Mouse (Mus musculus): ENCODE data around the gene Tmem119.

Gene Tmem119

GRCm38 (mm10) chr5:113815638-113816152, 15.4 kb upstream of the Tmem119 start:
- peak; percentile 49 for DNase-seq (ENCODE audit: low spot score)

- no peak for DNase-seq (ENCODE audit: low spot score)
Observed at GRCm38 (mm10) chr5:113815041-113815389, 14.7 kb upstream of the Tmem119 start.

- DNase-seq (ENCODE audit: low spot score): no peak
Observed at GRCm38 (mm10) chr5:113814111-113815040, 14.1 kb upstream of the Tmem119 start.

DNA sequence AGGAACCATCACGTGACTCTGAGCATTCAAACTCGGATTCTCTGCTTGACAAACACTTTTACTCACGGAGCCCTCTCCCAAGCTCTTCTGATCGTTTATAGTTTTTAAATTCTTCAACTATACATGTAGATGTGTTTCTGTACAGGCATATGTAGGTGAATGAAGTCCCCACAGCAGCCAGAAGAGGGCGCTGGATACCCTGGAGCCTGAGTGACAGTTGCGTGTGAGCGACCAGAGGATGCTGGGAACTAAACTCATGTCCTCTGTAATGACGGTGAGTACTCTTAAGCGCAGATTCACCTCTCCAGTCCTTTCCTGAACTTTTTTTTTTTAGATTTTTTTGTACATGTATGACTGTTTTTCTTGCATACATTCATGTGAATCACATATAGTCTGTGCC, 13.3 kb upstream of the Tmem119 start:
- no peak for DNase-seq (ENCODE audit: low spot score)

GRCm38 (mm10) chr5:113812638-113813037, 12.3 kb upstream of the Tmem119 start:
- DNase-seq (ENCODE audit: low spot score): no peak

DNA sequence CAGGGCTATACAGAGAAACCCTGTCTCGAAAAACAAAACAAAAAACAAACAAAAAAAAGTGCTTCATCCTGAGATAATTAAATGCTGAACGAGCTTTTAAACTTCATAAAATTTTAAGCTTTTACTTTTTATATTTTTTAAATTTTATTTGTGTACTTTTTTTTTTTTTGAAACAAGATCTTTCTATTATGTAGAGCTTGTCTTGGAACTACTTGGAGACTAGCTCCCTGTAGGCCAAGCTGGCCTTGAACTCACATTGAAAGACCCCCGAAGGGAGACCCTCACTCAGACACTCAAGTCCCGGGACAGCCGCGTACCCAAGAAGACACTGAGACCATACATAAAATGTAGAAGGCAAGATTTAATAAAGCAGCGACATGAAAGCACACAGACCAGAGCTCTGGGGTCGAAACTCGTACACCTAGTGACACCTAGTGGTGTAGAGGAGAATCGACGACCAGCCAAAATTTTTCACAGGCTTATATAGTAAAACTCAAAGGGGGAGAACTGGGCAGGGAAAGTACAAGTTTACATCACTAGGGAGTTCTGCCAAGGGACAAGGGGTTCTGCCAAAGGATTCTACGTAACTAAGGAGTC, 11.6 kb upstream of the Tmem119 start:
- peak; percentile 35 for DNase-seq (ENCODE audit: low spot score)

GRCm38 (mm10) chr5:113810111-113810510, 9.8 kb upstream of the Tmem119 start:
- no peak for DNase-seq (ENCODE audit: low spot score)

GRCm38 (mm10) chr5:113808177-113808576, 7.9 kb upstream of the Tmem119 start:
- no peak for DNase-seq (ENCODE audit: low spot score)

DNA sequence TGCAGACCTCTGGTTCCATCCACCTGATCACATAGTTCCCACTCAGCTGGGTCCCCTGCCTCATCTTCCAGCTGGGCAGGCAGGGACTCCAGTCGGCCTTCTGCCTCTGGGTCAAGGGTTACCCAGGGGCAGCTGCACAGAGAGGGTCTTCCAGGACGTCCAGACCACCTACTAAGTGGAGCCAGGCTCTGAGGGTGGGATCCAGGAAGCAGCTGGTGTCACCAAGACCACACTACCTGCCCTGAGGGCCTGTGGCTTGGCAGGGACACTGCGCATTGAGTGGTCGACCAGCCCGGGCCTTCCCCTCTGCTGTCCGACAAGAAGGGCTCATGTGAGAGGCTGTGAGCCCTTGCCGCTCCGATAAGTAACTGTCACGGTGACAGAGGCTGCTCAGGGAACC, 7.4 kb upstream of the Tmem119 start:
- DNase-seq (ENCODE audit: low spot score): no peak

DNA sequence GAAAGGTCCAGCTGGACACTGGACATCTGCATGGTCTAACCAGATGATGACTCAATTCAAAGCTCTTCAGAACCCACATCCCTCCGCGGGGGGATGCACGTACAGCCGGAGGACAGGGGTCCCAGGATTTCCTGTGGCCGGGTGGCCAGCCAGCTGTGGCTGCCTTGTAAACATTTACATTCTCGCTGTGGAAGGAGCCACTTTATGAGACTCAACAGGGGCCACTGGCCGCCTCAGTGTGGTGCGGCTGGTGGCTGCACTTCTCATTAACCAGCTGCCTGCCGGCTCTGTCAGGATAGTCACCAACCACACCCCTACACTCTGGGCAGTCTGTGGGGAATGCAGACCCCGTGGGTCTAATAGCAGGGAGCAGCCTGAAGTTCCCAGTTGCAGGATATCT, 6.1 kb upstream of the Tmem119 start:
- DNase-seq (ENCODE audit: low spot score): no peak

GRCm38 (mm10) chr5:113805301-113805700, 5.0 kb upstream of the Tmem119 start:
- no peak for DNase-seq (ENCODE audit: low spot score)

GRCm38 (mm10) chr5:113804395-113804966, 4.2 kb upstream of the Tmem119 start:
- no peak for DNase-seq (ENCODE audit: low spot score)

GRCm38 (mm10) chr5:113799691-113800090, 625 bp downstream of the Tmem119 start:
- DNase-seq (ENCODE audit: low spot score): no peak

DNA sequence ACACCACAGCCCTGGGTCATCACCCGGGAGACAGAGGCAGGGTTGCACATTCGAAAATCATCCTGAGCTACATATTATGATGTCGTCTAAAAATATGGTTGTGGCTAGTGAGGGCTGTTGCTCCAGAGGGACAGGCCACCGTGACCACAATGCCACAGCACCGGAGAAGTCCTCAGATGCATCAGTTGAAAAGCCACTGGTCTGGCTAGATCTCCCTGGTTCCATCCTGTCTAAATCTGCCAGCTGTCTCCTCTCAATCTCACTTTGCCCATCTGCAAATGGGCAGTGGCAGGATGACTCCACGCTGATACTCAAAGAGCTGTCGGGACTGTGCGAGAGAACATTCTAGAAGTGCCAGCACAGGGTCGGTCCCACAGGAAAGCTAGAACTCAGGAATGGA, 1.8 kb downstream of the Tmem119 start:
- DNase-seq (ENCODE audit: low spot score): no peak

GRCm38 (mm10) chr5:113797149-113797882, 3.0 kb downstream of the Tmem119 start:
- no peak for DNase-seq (ENCODE audit: low spot score)

DNA sequence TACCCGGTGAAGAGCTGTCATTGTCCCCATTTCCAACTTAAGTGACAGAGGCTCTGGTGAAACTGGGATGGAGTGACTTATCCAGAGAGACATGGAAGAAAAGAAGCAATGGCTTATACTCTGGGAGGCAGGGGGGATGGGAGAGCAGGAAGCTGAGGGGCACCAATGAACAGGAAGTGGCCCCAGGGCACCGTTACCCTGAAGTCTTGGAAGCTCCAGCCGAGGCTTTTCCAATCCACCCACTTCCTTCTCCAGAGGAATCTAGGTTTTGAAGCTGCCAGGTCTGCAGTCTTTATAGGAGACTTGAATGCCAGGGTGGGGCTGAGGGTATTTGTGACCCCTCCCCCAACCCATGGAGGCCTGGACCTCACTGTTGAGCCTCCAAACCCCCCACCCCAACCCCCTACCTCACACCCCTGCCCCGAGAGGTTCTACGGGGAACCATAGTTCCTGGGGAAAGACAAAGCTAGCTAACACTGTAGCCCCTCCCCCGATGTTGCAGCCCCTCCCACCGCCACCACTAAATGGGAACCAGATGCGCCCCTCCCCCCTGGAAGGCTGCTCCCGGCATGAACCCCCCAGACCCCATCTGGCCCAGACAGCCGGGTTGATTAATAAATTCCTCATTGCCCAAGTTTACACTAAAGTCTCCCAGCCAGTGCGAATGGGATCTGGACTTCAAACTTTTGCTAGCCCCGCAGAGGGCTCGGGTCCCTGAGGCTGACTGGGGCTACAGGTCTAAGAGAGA, 3.7 kb downstream of the Tmem119 start:
- DNase-seq (ENCODE audit: low spot score): no peak

DNA sequence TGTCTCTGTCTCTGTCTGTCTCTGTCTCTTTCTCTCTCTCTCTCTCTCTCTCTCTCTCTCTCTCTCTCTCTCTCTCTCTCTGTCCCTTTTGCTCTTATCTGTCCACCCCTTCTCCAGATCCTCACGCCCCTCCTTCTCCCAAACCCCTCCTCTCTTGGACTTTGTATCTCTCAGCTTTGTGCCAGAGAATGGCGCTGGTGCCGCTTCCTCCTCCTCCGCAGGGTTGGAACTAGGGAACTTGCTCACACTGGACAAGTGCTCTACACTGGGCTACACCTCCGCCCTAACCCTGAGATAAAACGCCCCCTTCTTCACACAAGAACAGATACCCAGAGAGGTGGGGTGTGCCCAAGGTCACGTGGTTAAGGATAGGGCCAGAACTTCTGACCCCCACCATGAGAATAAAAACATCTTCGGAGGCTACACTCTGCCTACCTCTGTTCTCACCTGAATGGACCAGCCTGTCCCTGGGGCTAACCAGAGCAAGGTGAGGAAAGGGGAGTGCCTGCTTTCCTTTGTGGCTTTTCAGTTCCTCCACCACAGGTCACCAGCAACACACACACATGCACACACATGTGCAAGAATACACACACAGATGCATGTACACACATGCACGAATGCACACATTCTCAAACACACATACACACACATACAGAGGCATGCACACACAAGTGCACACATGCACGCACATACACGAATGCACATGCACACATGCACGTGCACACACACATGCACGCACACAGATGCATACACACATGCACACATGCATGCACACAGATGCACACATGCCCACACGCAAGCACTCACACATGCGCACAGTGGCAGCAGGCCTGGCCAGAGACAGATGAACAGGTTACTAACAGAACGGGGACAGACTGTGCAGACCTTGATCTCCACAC, 8.9 kb downstream of the Tmem119 start:
- no peak for DNase-seq (ENCODE audit: low spot score)

DNA sequence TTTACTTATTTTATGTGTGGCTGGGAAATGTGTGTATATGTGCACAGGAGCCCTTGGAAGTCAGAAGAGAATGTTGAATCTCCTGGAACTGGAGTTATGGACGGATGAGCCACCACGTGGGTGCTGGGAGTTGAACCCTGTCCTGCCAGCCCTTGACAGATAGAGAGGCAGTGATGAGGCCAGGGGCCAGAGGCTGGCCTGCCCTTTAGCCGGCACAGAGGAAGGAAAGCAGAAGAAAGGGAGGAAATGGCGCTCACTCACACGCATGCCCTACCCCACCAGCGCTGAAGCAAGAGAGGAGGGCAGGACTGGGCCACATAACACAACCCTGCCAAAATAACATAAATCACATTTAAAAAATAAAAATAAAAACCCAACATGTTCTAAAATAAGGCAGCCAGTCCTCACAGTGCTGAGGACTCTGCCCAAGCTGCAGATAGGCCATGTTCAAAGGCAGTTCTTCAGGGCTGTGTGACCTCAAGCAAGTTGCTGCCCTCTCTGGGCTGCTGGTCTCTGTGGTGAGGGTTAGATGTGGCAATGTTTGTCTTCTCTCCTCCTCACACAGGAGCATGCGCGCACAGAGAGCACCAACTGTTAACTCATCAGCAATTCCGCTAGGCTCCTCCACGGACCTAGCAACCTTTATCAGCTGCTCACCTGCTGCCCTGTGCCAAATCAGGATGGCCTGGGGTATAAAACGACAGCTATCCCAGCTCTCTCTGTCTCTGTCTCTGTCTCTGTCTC, 9.7 kb downstream of the Tmem119 start:
- peak; percentile 49 for DNase-seq (ENCODE audit: low spot score)

DNA sequence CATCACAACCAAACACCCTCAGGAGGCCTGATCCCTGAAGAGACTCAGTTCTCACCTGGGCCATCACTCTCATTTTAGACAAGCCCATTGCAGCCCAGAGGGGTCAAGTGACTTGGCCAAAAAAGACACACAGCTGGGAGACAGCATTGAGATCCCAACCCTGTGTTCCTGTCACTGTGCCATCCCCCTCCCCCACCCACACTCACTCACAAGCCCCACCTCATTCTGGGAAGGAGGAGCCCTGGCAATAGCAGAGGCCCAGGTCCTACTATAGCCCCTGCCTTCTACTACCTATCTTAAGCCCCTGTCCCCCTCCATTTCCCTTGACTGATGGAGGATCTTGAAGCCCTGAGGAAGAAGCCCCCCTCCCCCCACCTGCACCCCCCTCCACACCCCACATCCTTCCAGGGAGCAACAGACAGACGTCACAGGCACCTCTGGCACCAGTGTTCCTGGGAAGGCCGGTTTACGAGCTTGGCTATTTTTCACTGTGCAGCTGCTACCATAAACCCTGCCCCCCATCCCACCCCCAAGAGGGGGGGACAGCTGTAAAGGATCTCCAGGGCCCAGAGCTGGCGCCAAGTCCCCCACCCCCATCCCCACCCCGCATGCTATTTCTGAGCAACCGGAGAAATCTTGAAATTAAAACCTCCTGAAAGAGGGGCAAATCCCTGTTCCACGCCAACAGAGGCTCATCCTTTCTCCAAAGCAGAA, 11.1 kb downstream of the Tmem119 start:
- no peak for DNase-seq (ENCODE audit: low spot score)
